Mouse (Mus musculus) lung, embryonic 16.5 days (tissue): ENCODE measurements around the gene Fam189a2. TPM values are rescaled to one million over a fixed set of nuclear protein-coding genes. Genes with fewer than 3 reads are reported as not detected.

Source experiments
- ATAC-seq: fragments of 200-750 bp; cut with Nextera tagmentation; 2 replicates; pipeline ENCODE4 v1.8.0; 2017; ENCODE audit warnings: low read depth, mild to moderate bottlenecking, moderate library complexity
- H3K27ac ChIP-seq: fragments of 300-500 bp; sonication (generic); 2 replicates; pipeline ENCODE4 v1.5.1; 2014; ENCODE audit warnings: mild to moderate bottlenecking, control low read depth, low read length
- H3K27me3 ChIP-seq: fragments of 300-500 bp; sonication (generic); 2 replicates; pipeline ENCODE4 v1.6.1; 2014; ENCODE audit warnings: low read depth, low read length, mixed read lengths; ENCODE audit not compliant: control insufficient read depth, insufficient read depth
- H3K36me3 ChIP-seq: fragments of 300-500 bp; sonication (generic); 2 replicates; pipeline ENCODE4 v1.6.1; 2014; ENCODE audit warnings: low read length; ENCODE audit not compliant: control insufficient read depth, insufficient read depth
- H3K4me1 ChIP-seq: fragments of 300-500 bp; sonication (generic); replicated peaks from 2 replicates; pipeline ENCODE4 v1.6.1; 2014; ENCODE audit warnings: low read length, mixed read lengths; ENCODE audit not compliant: control insufficient read depth, insufficient read depth
- H3K4me2 ChIP-seq: fragments of 300-500 bp; sonication (generic); 2 replicates; pipeline ENCODE4 v1.6.1; 2014; ENCODE audit warnings: low read depth, low read length, control low read depth
- H3K4me3 ChIP-seq: fragments of 300-500 bp; sonication (generic); 2 replicates; pipeline ENCODE4 v1.5.1; 2014; ENCODE audit warnings: mild to moderate bottlenecking, low read length, control low read depth
- H3K9ac ChIP-seq: fragments of 300-500 bp; sonication (generic); 2 replicates; pipeline ENCODE4 v1.6.1; 2014; ENCODE audit warnings: low read length, control low read depth
- H3K9me3 ChIP-seq: fragments of 300-500 bp; sonication (generic); 2 replicates; pipeline ENCODE4 v1.6.1; 2016; ENCODE audit warnings: low read length; ENCODE audit not compliant: control insufficient read depth
- WGBS: fragments of 180-500 bp; shearing (Covaris S2); extraction: QIAGEN DNeasy Blood & Tissue Kit; methylation state at CpG from one replicate; pipeline ENCODE4 v1.1.7; 2014; 5-methylcytosine and 5-hydroxymethylcytosine counted together
- polyA plus RNA-seq: library from polyadenylated mRNA; unstranded; fragments of >200 nt; fragmentation: Nextera tagmentation; extraction: Ambion mirVana; gene quantifications from 2 replicates; pipeline ENCODE4 v1.2.1, GENCODE M21; 2015

Fam189a2 gene
- polyA plus RNA-seq, 1 experiment from 2014 or later, result 1.6 TPM

GRCm38 (mm10) chr19:23970374-23970773, 60.4 kb downstream of the Fam189a2 start:
- no peak for ATAC-seq
- Histone ChIP-seq H3K27ac (no peak overlapping the region), H3K4me1 (peaks cover 29% of the 10 kb centered on the region), H3K9ac (no peak overlapping the region), H3K36me3 (0 out of 2 replicates have a peak, but pooled peaks cover 3% of the 10 kb centered on the region), H3K27me3 (no peaks in the 10 kb centered on the region), H3K9me3 (no peaks in the 10 kb centered on the region), H3K4me3 (no peak overlapping the region), H3K4me2 (no peak overlapping the region)
- WGBS, result 77% methylated on average over 3 of the region's 3 CpGs

DNA sequence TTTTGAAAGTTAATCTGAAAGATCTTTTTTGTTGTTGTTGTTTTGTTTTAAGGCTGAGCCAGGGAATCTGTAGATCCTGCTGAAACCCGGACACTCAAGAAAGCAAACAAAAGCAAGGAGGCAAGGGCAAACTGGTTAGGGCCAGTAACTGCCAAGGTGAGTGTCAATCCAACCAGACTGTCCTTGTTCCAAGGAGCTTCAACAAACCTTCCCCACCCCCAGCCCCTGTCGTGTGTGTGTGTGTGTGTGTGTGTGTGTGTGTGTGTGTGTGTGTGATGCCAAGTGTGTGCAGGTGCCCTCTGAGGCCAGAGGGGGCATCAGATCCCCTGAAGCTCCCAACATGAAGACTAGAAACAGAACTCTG, 62.0 kb downstream of the Fam189a2 start:
- 46% methylated on average over 2 of the region's 2 CpGs for WGBS
- ATAC-seq, result no peak
- no peaks in the 10 kb centered on the region for H3K9me3 ChIP-seq

GRCm38 (mm10) chr19:23968125-23968861, 62.5 kb downstream of the Fam189a2 start:
- 52% methylated on average over 5 of the region's 5 CpGs for WGBS
- Histone ChIP-seq H3K27me3 (no peaks in the 10 kb centered on the region), H3K27ac (peak overlapping the region; percentile 31), H3K36me3 (no peaks in the 10 kb centered on the region), H3K4me1 (peaks cover 26% of the 10 kb centered on the region), H3K4me3 (no peak overlapping the region), H3K4me2 (no peak overlapping the region), H3K9ac (no peak overlapping the region), H3K9me3 (no peaks in the 10 kb centered on the region)
- peak; percentile 69 for ATAC-seq

More for the DNA sequence above, 62.0 kb downstream of the Fam189a2 start:
- no peak overlapping the region for H3K9ac ChIP-seq
- H3K4me3 ChIP-seq, result no peak overlapping the region
- H3K4me1 ChIP-seq, result peaks cover 29% of the 10 kb centered on the region
- no peaks in the 10 kb centered on the region for H3K36me3 ChIP-seq
- H3K27ac ChIP-seq, result peak overlapping the region; percentile 31
- H3K4me2 ChIP-seq, result no peak overlapping the region
- H3K27me3 ChIP-seq, result no peaks in the 10 kb centered on the region

- no peak overlapping the region for H3K4me2 ChIP-seq
- H3K9me3 ChIP-seq, result no peaks in the 10 kb centered on the region; the same call in 1 of the 2 replicates
- peak; percentile 56 for ATAC-seq
- H3K9ac ChIP-seq, result no peak overlapping the region
- peak overlapping the region; percentile 55 for H3K27ac ChIP-seq
- H3K4me3 ChIP-seq, result no peak overlapping the region
- peaks cover 15% of the 10 kb centered on the region for H3K4me1 ChIP-seq
- H3K36me3 ChIP-seq, result no peaks in the 10 kb centered on the region
- no peaks in the 10 kb centered on the region for H3K27me3 ChIP-seq
- 21% methylated on average over 2 of the region's 2 CpGs for WGBS
These were observed 63.7 kb downstream of the Fam189a2 start for GRCm38 (mm10) chr19:23967156-23967555.

DNA sequence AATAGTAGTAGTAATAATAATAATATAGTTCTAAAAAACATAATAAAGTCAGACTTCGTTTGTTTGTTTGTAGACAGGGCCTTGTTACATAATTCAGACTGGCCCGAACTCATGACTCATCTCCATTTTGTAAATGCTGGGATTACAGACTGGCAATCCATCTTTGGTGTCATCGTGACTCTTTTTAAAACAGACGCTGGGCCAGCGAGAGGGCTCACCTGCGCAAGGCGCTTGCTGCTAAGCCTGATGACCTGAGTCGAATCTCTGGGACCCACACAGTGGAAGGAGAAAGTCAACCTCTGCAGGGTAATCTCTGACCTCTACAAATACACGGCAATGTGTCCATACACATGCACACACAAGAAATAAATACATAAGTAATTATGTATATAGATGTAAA, 64.4 kb downstream of the Fam189a2 start:
- WGBS, result 87% methylated on average over 9 of the region's 9 CpGs
- no peaks in the 10 kb centered on the region for H3K36me3 ChIP-seq
- H3K4me3 ChIP-seq, result no peak overlapping the region
- ATAC-seq, result no peak
- H3K4me2 ChIP-seq, result no peak overlapping the region
- H3K27me3 ChIP-seq, result no peaks in the 10 kb centered on the region
- H3K27ac ChIP-seq, result no peak overlapping the region; the same call in 1 of the 2 replicates
- H3K4me1 ChIP-seq, result peaks cover 18% of the 10 kb centered on the region
- no peaks in the 10 kb centered on the region; the same call in 1 of the 2 replicates for H3K9me3 ChIP-seq
- H3K9ac ChIP-seq, result no peak overlapping the region

DNA sequence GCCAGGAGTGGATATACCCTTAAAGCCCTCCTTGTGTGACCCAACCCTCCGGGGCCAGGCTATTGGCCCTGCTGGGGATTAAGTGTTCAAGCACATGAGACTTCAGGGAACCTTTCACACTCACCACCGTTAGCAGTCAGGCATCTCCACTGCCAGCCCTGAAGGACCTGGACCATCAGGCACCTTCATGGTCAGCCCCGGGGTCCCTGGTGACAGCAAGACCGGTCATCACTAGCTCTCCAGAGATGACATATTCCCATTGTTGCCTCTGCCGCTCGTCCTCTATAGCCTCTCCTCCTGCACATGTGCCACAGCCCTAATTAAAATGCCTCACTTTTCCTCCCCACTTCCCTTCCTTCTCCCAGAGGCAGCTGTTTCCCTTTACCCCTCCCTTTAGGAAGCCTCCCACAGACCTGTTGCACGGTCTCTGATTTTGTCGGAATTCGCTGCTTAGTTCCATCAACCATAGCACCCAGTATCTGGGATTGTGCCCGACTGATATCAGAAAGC, 66.4 kb downstream of the Fam189a2 start:
- no peak overlapping the region for H3K4me3 ChIP-seq
- ATAC-seq, result no peak
- no peaks in the 10 kb centered on the region; the same call in 1 of the 2 replicates for H3K9me3 ChIP-seq
- H3K4me2 ChIP-seq, result no peak overlapping the region
- no peak overlapping the region for H3K27ac ChIP-seq
- no peak overlapping the region for H3K9ac ChIP-seq
- no peaks in the 10 kb centered on the region for H3K27me3 ChIP-seq
- H3K36me3 ChIP-seq, result no peaks in the 10 kb centered on the region
- H3K4me1 ChIP-seq, result peaks cover 21% of the 10 kb centered on the region
- 74% methylated on average over 10 of the region's 10 CpGs for WGBS

GRCm38 (mm10) chr19:23961516-23961915, 69.3 kb downstream of the Fam189a2 start:
- peaks cover 8% of the 10 kb centered on the region; the same call in 1 of the 2 replicates for H3K4me1 ChIP-seq
- no peak overlapping the region for H3K27ac ChIP-seq
- no peaks in the 10 kb centered on the region for H3K36me3 ChIP-seq
- ATAC-seq, result peak; percentile 63
- no peak overlapping the region for H3K4me2 ChIP-seq
- 0% methylated on average over 8 of the region's 8 CpGs for WGBS
- no peaks in the 10 kb centered on the region for H3K27me3 ChIP-seq
- 0 out of 2 replicates have a peak overlapping the region, but pooled peaks have one; percentile 2 for H3K9ac ChIP-seq
- H3K9me3 ChIP-seq, result no peaks in the 10 kb centered on the region; the same call in 1 of the 2 replicates
- no peak overlapping the region for H3K4me3 ChIP-seq

GRCm38 (mm10) chr19:23960831-23961447, 69.9 kb downstream of the Fam189a2 start:
- H3K9ac ChIP-seq, result no peak overlapping the region
- no peak overlapping the region for H3K4me2 ChIP-seq
- no peaks in the 10 kb centered on the region; the same call in 1 of the 2 replicates for H3K9me3 ChIP-seq
- H3K4me3 ChIP-seq, result no peak overlapping the region
- H3K27ac ChIP-seq, result no peak overlapping the region
- ATAC-seq, result no peak
- 76% methylated on average over 6 of the region's 6 CpGs for WGBS
- H3K36me3 ChIP-seq, result no peaks in the 10 kb centered on the region
- peaks cover 6% of the 10 kb centered on the region; the same call in 1 of the 2 replicates for H3K4me1 ChIP-seq
- H3K27me3 ChIP-seq, result no peaks in the 10 kb centered on the region

GRCm38 (mm10) chr19:23960275-23960674, 70.5 kb downstream of the Fam189a2 start:
- Histone ChIP-seq H3K4me3 (no peak overlapping the region), H3K27ac (no peak overlapping the region), H3K36me3 (no peaks in the 10 kb centered on the region), H3K4me1 (peaks cover 6% of the 10 kb centered on the region; the same call in 1 of the 2 replicates), H3K9ac (no peak overlapping the region), H3K27me3 (no peaks in the 10 kb centered on the region), H3K4me2 (no peak overlapping the region), H3K9me3 (no peaks in the 10 kb centered on the region; the same call in 1 of the 2 replicates)
- ATAC-seq, result no peak
- WGBS, result 43% methylated on average over 3 of the region's 3 CpGs
